Mouse (Mus musculus): ENCODE results near the gene Rfx7. TPM values are rescaled to one million over a fixed set of nuclear protein-coding genes. Genes with fewer than 3 reads are reported as not detected.

Gene Rfx7
- 10 to 100 TPM; 19.4 to 22.8 TPM for total RNA-seq (2021)
- long read RNA-seq, experiment 1, transcript Rfx7-203 (8 exons, 1,457 nt) = major isoform, 5 of 6 reads
- long read RNA-seq, experiment 1, partial matches to known transcripts = 0 of 6 reads
- long read RNA-seq, experiment 1, other reads (novel, unspliced or antisense) = 1 of 6 reads
- long read RNA-seq, experiment 2, partial matches to known transcripts = 0 of 7 reads
- long read RNA-seq, experiment 2, other reads (novel, unspliced or antisense) = 3 of 7 reads

GRCm38 (mm10) chr9:72531996-72532380 is at the start of gene Rfx7:
Gene Rfx7 (plus strand): TSS chr9:72532240.
- peak; percentile 84 to 91 for DNase-seq

- DNase-seq = no peak
These were observed 43.5 kb upstream of the Rfx7 start for GRCm38 (mm10) chr9:72488523-72488922.

GRCm38 (mm10) chr9:72489131-72489530 is 42.9 kb upstream of the Rfx7 start:
- no peak for DNase-seq

GRCm38 (mm10) chr9:72491559-72492193 is 40.4 kb upstream of the Rfx7 start:
- peak; percentile 93 to 95 for DNase-seq

GRCm38 (mm10) chr9:72492194-72492565 is 39.9 kb upstream of the Rfx7 start, which contains the start of gene Tex9:
Gene Tex9 (minus strand): TSS chr9:72492212.
- DNase-seq = no peak

GRCm38 (mm10) chr9:72493465-72493864 is 38.6 kb upstream of the Rfx7 start:
- DNase-seq = no peak

GRCm38 (mm10) chr9:72493984-72494685 is 37.9 kb upstream of the Rfx7 start:
- DNase-seq = no peak

- no peak for DNase-seq
These were observed 35.3 kb upstream of the Rfx7 start for GRCm38 (mm10) chr9:72496691-72497090.

GRCm38 (mm10) chr9:72497171-72497570 is 34.9 kb upstream of the Rfx7 start:
- DNase-seq = no peak

- DNase-seq = no peak
These were observed 19.6 kb upstream of the Rfx7 start for GRCm38 (mm10) chr9:72512229-72512981.

- DNase-seq = no peak
These were observed 16.7 kb upstream of the Rfx7 start for GRCm38 (mm10) chr9:72515366-72515765.

- DNase-seq = no peak
These were observed 12.8 kb upstream of the Rfx7 start for GRCm38 (mm10) chr9:72519246-72519645.

GRCm38 (mm10) chr9:72520849-72521248 is 11.2 kb upstream of the Rfx7 start:
- DNase-seq = no peak

GRCm38 (mm10) chr9:72526091-72526490 is 5.9 kb upstream of the Rfx7 start:
- DNase-seq = no peak

GRCm38 (mm10) chr9:72530237-72530636 is 1.8 kb upstream of the Rfx7 start:
- DNase-seq = peak; percentile 88 to 90

- DNase-seq = peak; percentile 38 to 47
These were observed 1.2 kb upstream of the Rfx7 start for GRCm38 (mm10) chr9:72530824-72531223.

- DNase-seq = peak; percentile 86 to 88
These were observed 597 bp upstream of the Rfx7 start for GRCm38 (mm10) chr9:72531291-72531995.

- DNase-seq = peak; percentile 41 to 64
These were observed 495 bp downstream of the Rfx7 start for GRCm38 (mm10) chr9:72532381-72533088.

GRCm38 (mm10) chr9:72533089-72533415 is 1.0 kb downstream of the Rfx7 start:
- DNase-seq = no peak

- no peak for DNase-seq
These were observed 2.9 kb downstream of the Rfx7 start for GRCm38 (mm10) chr9:72534985-72535384.

GRCm38 (mm10) chr9:72535394-72535793 is 3.4 kb downstream of the Rfx7 start:
- DNase-seq = no peak
